Mouse (Mus musculus): ENCODE measurements at regions not wholly inside any gene's neighbourhood (a gene's known extent, or its start where the extent isn't known, plus 50 kb on each side); places are given as distances from the start of the nearest gene placed in this dataset.

GRCm38 (mm10) chr6:64896420-64896819 lies 146.0 kb upstream of the Smarcad1 start:
- no peak for TF ChIP-seq CTCF (IDR thresholded peaks at IDR 0.05; ENCODE audit: low read depth)
- TF ChIP-seq EP300 (IDR thresholded peaks at IDR 0.05; ENCODE audit: low read depth), result no peak
